ENCODE assay signal across 11 mouse cellular contexts in the genomic region with DNA sequence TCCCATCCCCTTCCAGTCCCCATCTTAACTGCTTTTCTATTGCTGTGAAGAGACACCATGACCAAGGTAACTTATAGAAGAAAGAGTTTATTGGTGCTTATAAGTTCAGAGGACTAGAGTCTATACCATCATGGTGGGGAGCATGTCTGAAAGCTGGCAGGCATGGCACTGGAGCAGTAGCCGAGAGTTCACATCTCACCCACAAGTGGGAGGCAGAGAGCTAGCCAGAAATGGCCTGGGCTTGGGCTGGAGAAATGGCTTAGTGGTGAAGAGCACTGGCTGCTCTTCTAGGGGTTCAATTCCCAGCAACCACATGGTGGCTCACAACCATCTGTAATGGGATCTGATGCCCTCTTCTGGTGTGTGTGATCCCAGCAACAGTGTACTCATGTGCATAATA. TPM values are rescaled to one million over a fixed set of nuclear protein-coding genes. Genes with fewer than 3 reads are reported as not detected.
DNase-seq lines count a peak whose midpoint lies in the region; ATAC-seq and TF ChIP-seq lines count a peak whose summit lies in the region.
"Had no signal": no experiment of that assay in that cellular context is flagged by ENCODE, and none has a peak within 500 bp of the region (broad histone marks: within the 10 kb centered on the region; RNA-seq: fewer than 3 reads in every experiment).

No protein-coding gene starts in this region.

- no peak for DNase-seq in kidney, adult 2 months
- no peak for DNase-seq in G1E (ENCODE audit: low spot score)
- peak; percentile 24 for DNase-seq in naive thymus-derived CD4-positive, alpha-beta T cell, adult 2 months (ENCODE audit: low read depth)
- DNase-seq in frontal cortex, adult 2 months (ENCODE audit: extremely low spot score in 1 of 2, low spot score in 1 of 2) = no peak
- DNase-seq in cerebellum, postnatal 25 days = no peak
- DNase-seq in hindbrain, embryonic 11.5 days (ENCODE audit: low spot score) = no peak
- DNase-seq: layer of hippocampus, postnatal 36 days had no signal

- H3K4me3 ChIP-seq in kidney, adult 2 months (ENCODE audit: insufficient read depth, low read depth, low read length) = no peak overlapping the region
- H3K4me3 ChIP-seq in kidney, embryonic 14.5 days (ENCODE audit: low read length) = no peak overlapping the region
- H3K4me3 ChIP-seq in G1E (ENCODE audit: low read depth, low read length) = peak overlapping the region; percentile 85; the same call in 1 of the 2 replicates
- peak overlapping the region; percentile 90 for H3K4me3 ChIP-seq in erythroblast, embryonic 14.5 days (replicated peaks)
- H3K4me3 ChIP-seq in hindbrain, embryonic 11.5 days (ENCODE audit: low read depth, low read length) = no peak overlapping the region
- H3K4me3 ChIP-seq: hindbrain, embryonic 15.5 days; neural tube, embryonic 13.5 days had no signal

- no peak overlapping the region for H3K9ac ChIP-seq in kidney, embryonic 14.5 days (ENCODE audit: low read depth, low read length)
- H3K9ac ChIP-seq in hindbrain, embryonic 11.5 days (ENCODE audit: low read depth, low read length) = no peak overlapping the region
- H3K9ac ChIP-seq: hindbrain, embryonic 15.5 days; neural tube, embryonic 13.5 days had no signal

- H3K4me2 ChIP-seq in kidney, embryonic 14.5 days (replicated peaks; ENCODE audit: low read depth, low read length) = no peak overlapping the region
- H3K4me2 ChIP-seq in hindbrain, embryonic 11.5 days (replicated peaks; ENCODE audit: low read depth, low read length) = no peak overlapping the region
- H3K4me2 ChIP-seq: hindbrain, embryonic 15.5 days; neural tube, embryonic 13.5 days had no signal

- 0 out of 2 replicates have a peak, but pooled peaks have one; percentile 25 for TF ChIP-seq CTCF in kidney, adult 2 months (conservative IDR thresholded peaks at IDR 0.05; ENCODE audit: insufficient read depth, insufficient read length, low read depth, low read length)
- TF ChIP-seq CTCF in G1E (IDR thresholded peaks at IDR 0.05; ENCODE audit: low read depth, low read length) = no peak

- H3K27me3 ChIP-seq in kidney, adult 2 months (replicated peaks; ENCODE audit: control insufficient read depth, insufficient read depth, low read length) = no peaks in the 10 kb centered on the region
- peaks cover 28% of the 10 kb centered on the region for H3K27me3 ChIP-seq in kidney, embryonic 14.5 days (ENCODE audit: control insufficient read depth, insufficient read depth, low read length)
- H3K27me3 ChIP-seq in G1E (ENCODE audit: insufficient read depth, low read length) = no peaks in the 10 kb centered on the region
- peaks cover 11% of the 10 kb centered on the region for H3K27me3 ChIP-seq in erythroblast, embryonic 14.5 days (ENCODE audit: control insufficient read depth)
- H3K27me3 ChIP-seq in hindbrain, embryonic 11.5 days (ENCODE audit: control insufficient read depth, insufficient read depth, low read length) = peaks cover 25% of the 10 kb centered on the region

- no peaks in the 10 kb centered on the region for H3K36me3 ChIP-seq in kidney, adult 2 months (ENCODE audit: control insufficient read depth, insufficient read depth, low read length)
- H3K36me3 ChIP-seq in kidney, embryonic 14.5 days (ENCODE audit: control insufficient read depth, insufficient read depth, low read length) = no peaks in the 10 kb centered on the region
- peaks cover 5% of the 10 kb centered on the region for H3K36me3 ChIP-seq in G1E (replicated peaks)
- H3K36me3 ChIP-seq in erythroblast, embryonic 14.5 days (ENCODE audit: control insufficient read depth) = peaks cover 50% of the 10 kb centered on the region
- H3K36me3 ChIP-seq in hindbrain, embryonic 11.5 days (ENCODE audit: control insufficient read depth, insufficient read depth, low read length) = no peaks in the 10 kb centered on the region
- H3K36me3 ChIP-seq: hindbrain, embryonic 15.5 days; neural tube, embryonic 13.5 days had no signal

- H3K4me1 ChIP-seq in kidney, adult 2 months (ENCODE audit: control insufficient read depth, insufficient read depth, low read length) = peaks cover 3% of the 10 kb centered on the region; the same call in 1 of the 2 replicates
- H3K4me1 ChIP-seq in kidney, embryonic 14.5 days (ENCODE audit: control insufficient read depth, insufficient read depth, low read length) = peaks cover 6% of the 10 kb centered on the region; the same call in 1 of the 2 replicates
- H3K4me1 ChIP-seq in G1E (ENCODE audit: insufficient read depth, low read depth, low read length) = peaks cover 94% of the 10 kb centered on the region
- H3K4me1 ChIP-seq in erythroblast, embryonic 14.5 days (ENCODE audit: control insufficient read depth) = peaks cover 90% of the 10 kb centered on the region
- no peaks in the 10 kb centered on the region for H3K4me1 ChIP-seq in hindbrain, embryonic 11.5 days (replicated peaks; ENCODE audit: control insufficient read depth, insufficient read depth, low read length)

- no peak for TF ChIP-seq POLR2A in kidney, adult 2 months (IDR thresholded peaks at IDR 0.05; ENCODE audit: low read depth, low read length)

- ATAC-seq in kidney, embryonic 14.5 days (ENCODE audit: low FRiP score, low TSS enrichment) = no peak
- no peak for ATAC-seq in G1E (ENCODE audit: extremely low read depth, insufficient number of reproducible peaks, low FRiP score, poor library complexity, severe bottlenecking)
- no peak for ATAC-seq in hindbrain, embryonic 11.5 days (ENCODE audit: low FRiP score)

- 88% methylated on average over 1 of the region's 1 CpGs for WGBS in kidney, adult 2 months
- WGBS in kidney, embryonic 14.5 days = 66% methylated on average over 1 of the region's 1 CpGs
- 48% methylated on average over 1 of the region's 1 CpGs for WGBS in hindbrain, embryonic 11.5 days

- no peaks in the 10 kb centered on the region for H3K9me3 ChIP-seq in kidney, embryonic 14.5 days (ENCODE audit: control insufficient read depth, low read length)
- 0 out of 2 replicates have a peak, but pooled peaks cover 4% of the 10 kb centered on the region for H3K9me3 ChIP-seq in G1E (replicated peaks)
- H3K9me3 ChIP-seq in erythroblast, embryonic 14.5 days (ENCODE audit: control insufficient read depth, low read length) = peaks cover 5% of the 10 kb centered on the region
- no peaks in the 10 kb centered on the region for H3K9me3 ChIP-seq in hindbrain, embryonic 11.5 days (ENCODE audit: control insufficient read depth, low read length)
- H3K9me3 ChIP-seq: hindbrain, embryonic 15.5 days; neural tube, embryonic 13.5 days had no signal

- no peak overlapping the region for H3K27ac ChIP-seq in kidney, adult 2 months (ENCODE audit: insufficient read depth, low read depth, low read length)
- no peak overlapping the region for H3K27ac ChIP-seq in kidney, embryonic 14.5 days (ENCODE audit: low read depth, low read length)
- no peak overlapping the region; the same call in 1 of the 2 replicates for H3K27ac ChIP-seq in hindbrain, embryonic 11.5 days (ENCODE audit: low read depth, low read length)
- H3K27ac ChIP-seq: hindbrain, embryonic 15.5 days; neural tube, embryonic 13.5 days had no signal

RNA-seq across cellular contexts. Expression of a gene that starts 3.1 kb away (rescaled TPM):
- 66.4 and 71.2 TPM in 2 replicates for polyA plus RNA-seq in kidney, adult 2 months (2012; rRNA removed)
- 19.7 and 20.3 TPM in 2 replicates for polyA plus RNA-seq in kidney, embryonic 14.5 days (2014; fragmentation: Nextera tagmentation; extraction: Ambion mirVana)
- total RNA-seq in G1E (2014; fragmentation: Nextera tagmentation) (11.5 and 17.4 TPM in 2 replicates), G1E (2017) (5.7 and 7.4 TPM in 2 replicates)
- polyA plus RNA-seq in G1E (2012) = 10.7 and 12.0 TPM in 2 replicates
- polyA plus RNA-seq in erythroblast, embryonic 14.5 days (2012) = 1.5 and 2.9 TPM in 2 replicates
- polyA plus RNA-seq in frontal cortex, adult 2 months (2012; rRNA removed) = 7.0 TPM in 2 replicates
- 12.9 and 13.0 TPM in 2 replicates for polyA plus RNA-seq in hindbrain, embryonic 11.5 days (2014; fragmentation: Nextera tagmentation; extraction: Ambion mirVana)

RNA-seq across cellular contexts. Expression of a gene that starts 44.5 kb away (rescaled TPM):
- polyA plus RNA-seq in kidney, adult 2 months (2012; rRNA removed) = 1,404 and 1,744 TPM in 2 replicates
- 225 and 306 TPM in 2 replicates for polyA plus RNA-seq in kidney, embryonic 14.5 days (2014; fragmentation: Nextera tagmentation; extraction: Ambion mirVana)
- 206 and 208 TPM in 2 replicates for total RNA-seq in G1E (2014; fragmentation: Nextera tagmentation)
- 458 and 554 TPM in 2 replicates for total RNA-seq in G1E (2017)
- 150 and 233 TPM in 2 replicates for polyA plus RNA-seq in G1E (2012)
- polyA plus RNA-seq in erythroblast, embryonic 14.5 days (2012) = 11.0 and 19.7 TPM in 2 replicates
- 391 and 397 TPM in 2 replicates for polyA plus RNA-seq in frontal cortex, adult 2 months (2012; rRNA removed)
- polyA plus RNA-seq in hindbrain, embryonic 11.5 days (2014; fragmentation: Nextera tagmentation; extraction: Ambion mirVana) = 261 and 286 TPM in 2 replicates

RNA-seq across cellular contexts. Expression of a gene that starts 50.5 kb away (rescaled TPM):
- polyA plus RNA-seq in kidney, adult 2 months (2012; rRNA removed) = 0.18 and 0.99 TPM in 2 replicates
- polyA plus RNA-seq in kidney, embryonic 14.5 days (2014; fragmentation: Nextera tagmentation; extraction: Ambion mirVana) = not detected in 2 replicates
- not detected in 2 replicates for total RNA-seq in G1E (2014; fragmentation: Nextera tagmentation)
- 0.06 and 0.22 TPM in 2 replicates for total RNA-seq in G1E (2017)
- polyA plus RNA-seq in G1E (2012) = not detected in 2 replicates
- not detected in 2 replicates for polyA plus RNA-seq in erythroblast, embryonic 14.5 days (2012)
- 0.30 and 0.40 TPM in 2 replicates for polyA plus RNA-seq in frontal cortex, adult 2 months (2012; rRNA removed)
- polyA plus RNA-seq in hindbrain, embryonic 11.5 days (2014; fragmentation: Nextera tagmentation; extraction: Ambion mirVana) = 0.26 and 0.32 TPM in 2 replicates

Comparison
In these comparisons a context has a peak if more than half of its experiments do, and no peak if none do; other contexts are left out.
1. H3K4me3 ChIP-seq: peak in G1E (single experiment) and erythroblast, embryonic 14.5 days (single experiment); none in kidney, adult 2 months (single experiment), kidney, embryonic 14.5 days (single experiment) and hindbrain, embryonic 11.5 days (single experiment).